Mouse (Mus musculus): ENCODE results near the gene Ear6. TPM values are rescaled to one million over a fixed set of nuclear protein-coding genes. Genes with fewer than 3 reads are reported as not detected.
A peak's percentile ranks its signal among the peaks of the same experiment; 100 is the strongest.
"Not testable (repeated sequence)": the region's sequence is repeated elsewhere in the genome, so short reads cannot be mapped to it uniquely, and the experiment has no call there.

The Ear6 gene
- polyA plus RNA-seq (2014; fragmentation: Nextera tagmentation; extraction: Ambion mirVana) = not detected in 2 replicates

DNA sequence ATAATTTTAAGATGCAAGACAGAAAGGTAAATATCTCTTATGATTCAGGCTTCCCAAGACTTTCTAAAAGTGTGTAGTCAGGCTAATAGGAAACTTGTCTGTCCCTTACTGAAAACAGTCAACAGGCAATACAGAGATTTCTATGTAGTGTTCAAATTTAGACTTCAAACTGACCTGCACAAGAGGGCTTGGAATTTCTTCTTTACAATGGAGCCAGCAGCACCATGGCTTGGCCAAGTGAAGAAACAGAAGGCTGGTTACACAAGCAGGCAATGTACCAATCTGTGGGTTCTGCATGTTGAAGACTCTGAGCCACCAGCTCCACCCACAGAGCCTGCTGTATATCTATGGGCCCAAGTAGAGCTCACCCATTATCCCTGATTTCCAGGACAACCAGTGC lies at the start of gene Ear6:
Gene Ear6, plus strand, starts transcription at position 301 of the 400 bp plus-strand sequence.
- ATAC-seq (ENCODE audit: low FRiP score) = no peak
- Histone ChIP-seq H3K4me3 (ENCODE audit: low read depth, low read length) (no peak within 1 kb of the TSS), H3K9ac (ENCODE audit: low read length) (no peak within 1 kb of the TSS), H3K4me2 (no peak within 1 kb of the TSS), H3K27me3 (ENCODE audit: control insufficient read depth, insufficient read depth, low read length) (no peaks in the 10 kb centered on the region), H3K27ac (ENCODE audit: low read depth, low read length) (no peak within 1 kb of the TSS), H3K4me1 (ENCODE audit: control insufficient read depth, insufficient read depth, low read length) (no peaks in the 10 kb centered on the region), H3K9me3 (ENCODE audit: control insufficient read depth, low read length) (no peaks in the 10 kb centered on the region), H3K36me3 (ENCODE audit: control insufficient read depth, insufficient read depth, low read length) (no peaks in the 10 kb centered on the region)
- no peak for DNase-seq (ENCODE audit: low spot score, missing footprints)

DNA sequence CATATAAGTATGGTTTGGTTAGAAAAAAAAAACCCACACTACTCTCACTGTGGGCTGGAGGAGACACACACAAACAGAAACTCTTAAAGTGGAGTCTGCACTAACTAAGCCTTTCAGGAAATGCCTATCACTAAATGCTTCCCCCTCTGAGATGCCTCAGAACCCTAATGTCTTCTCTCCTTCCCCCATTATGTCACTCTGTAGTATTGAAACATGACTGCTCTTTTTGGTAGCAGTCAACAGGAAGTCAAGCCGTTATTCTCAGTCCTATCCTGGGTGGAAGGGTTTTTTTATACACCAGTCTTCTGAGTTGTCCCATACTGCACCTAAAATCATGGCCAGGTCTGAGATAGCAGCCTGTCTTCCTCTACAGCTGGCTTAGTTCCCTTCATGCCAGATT lies 26.9 kb upstream of the Ear6 start:
- ATAC-seq (ENCODE audit: low FRiP score) (no peak), DNase-seq (ENCODE audit: low spot score, missing footprints) (no peak)
- WGBS = 75% methylated on average over 1 of the region's 1 CpGs
- H3K36me3 ChIP-seq (ENCODE audit: control insufficient read depth, insufficient read depth, low read length) = no peaks in the 10 kb centered on the region
- H3K4me3 ChIP-seq (ENCODE audit: low read depth, low read length) = no peak overlapping the region
- H3K27me3 ChIP-seq (ENCODE audit: control insufficient read depth, insufficient read depth, low read length) = no peaks in the 10 kb centered on the region
- H3K9ac ChIP-seq (ENCODE audit: low read length) = no peak overlapping the region
- H3K9me3 ChIP-seq (ENCODE audit: control insufficient read depth, low read length) = no peaks in the 10 kb centered on the region
- H3K27ac ChIP-seq (ENCODE audit: low read depth, low read length) = no peak overlapping the region
- no peak overlapping the region for H3K4me2 ChIP-seq
- no peaks in the 10 kb centered on the region for H3K4me1 ChIP-seq (ENCODE audit: control insufficient read depth, insufficient read depth, low read length)

DNA sequence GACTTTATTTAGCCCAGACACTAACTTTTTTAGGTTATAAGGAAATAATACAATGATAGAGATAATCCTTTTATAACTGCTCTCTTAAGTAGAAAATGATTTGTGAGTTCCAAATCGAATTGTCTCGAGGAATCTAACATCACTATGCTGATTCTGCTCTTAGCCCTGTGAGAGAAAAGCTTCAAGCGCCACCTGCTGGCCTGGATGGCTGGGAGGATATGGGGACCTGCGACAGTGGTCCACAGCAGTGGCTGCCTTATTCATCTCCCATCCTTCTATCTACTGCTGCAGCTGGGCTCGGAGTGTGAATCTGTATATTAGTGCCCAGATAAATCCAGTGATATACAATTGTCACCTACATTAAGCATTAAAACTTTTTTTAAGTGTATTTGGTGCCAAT lies 25.7 kb upstream of the Ear6 start:
- H3K27ac ChIP-seq (ENCODE audit: low read depth, low read length); H3K9me3 ChIP-seq (ENCODE audit: control insufficient read depth, low read length); H3K27me3 ChIP-seq (ENCODE audit: control insufficient read depth, insufficient read depth, low read length); H3K36me3 ChIP-seq (ENCODE audit: control insufficient read depth, insufficient read depth, low read length); H3K4me3 ChIP-seq (ENCODE audit: low read depth, low read length); H3K4me2 ChIP-seq; H3K4me1 ChIP-seq (ENCODE audit: control insufficient read depth, insufficient read depth, low read length); H3K9ac ChIP-seq (ENCODE audit: low read length): not testable (repeated sequence)
- DNase-seq (ENCODE audit: low spot score, missing footprints) = peak; percentile 81
- 41% methylated on average over 5 of the region's 5 CpGs for WGBS
- ATAC-seq (ENCODE audit: low FRiP score) = peak; percentile 69; the same call in 1 of the 2 replicates

DNA sequence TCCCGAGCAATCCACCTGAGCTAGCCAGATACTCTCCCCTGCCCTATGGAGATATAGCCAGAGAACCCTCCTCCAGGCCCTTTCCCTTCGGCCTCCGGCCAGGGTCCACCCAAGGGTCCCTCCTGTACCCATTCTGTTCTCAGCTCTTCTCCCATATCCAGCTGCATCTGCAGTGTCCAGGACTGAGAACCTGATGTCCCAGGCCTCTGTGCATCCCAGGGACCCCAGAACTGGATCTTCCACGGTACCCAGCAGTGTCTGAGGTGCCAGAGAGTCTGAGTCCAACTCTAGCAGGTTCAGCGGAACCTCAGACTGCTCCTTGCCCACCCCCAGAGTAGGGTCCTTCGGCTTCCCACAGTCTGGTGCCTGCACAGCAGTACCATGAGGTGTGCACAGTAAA lies 24.3 kb upstream of the Ear6 start:
- ATAC-seq (ENCODE audit: low FRiP score) (no peak), DNase-seq (ENCODE audit: low spot score, missing footprints) (no peak)
- Histone ChIP-seq H3K9me3 (ENCODE audit: control insufficient read depth, low read length) (no peaks in the 10 kb centered on the region), H3K4me3 (ENCODE audit: low read depth, low read length) (no peak overlapping the region), H3K9ac (ENCODE audit: low read length) (no peak overlapping the region), H3K36me3 (ENCODE audit: control insufficient read depth, insufficient read depth, low read length) (no peaks in the 10 kb centered on the region), H3K27me3 (ENCODE audit: control insufficient read depth, insufficient read depth, low read length) (no peaks in the 10 kb centered on the region), H3K4me1 (ENCODE audit: control insufficient read depth, insufficient read depth, low read length) (no peaks in the 10 kb centered on the region), H3K27ac (ENCODE audit: low read depth, low read length) (no peak overlapping the region), H3K4me2 (no peak overlapping the region)
- 73% methylated on average over 6 of the region's 6 CpGs for WGBS

DNA sequence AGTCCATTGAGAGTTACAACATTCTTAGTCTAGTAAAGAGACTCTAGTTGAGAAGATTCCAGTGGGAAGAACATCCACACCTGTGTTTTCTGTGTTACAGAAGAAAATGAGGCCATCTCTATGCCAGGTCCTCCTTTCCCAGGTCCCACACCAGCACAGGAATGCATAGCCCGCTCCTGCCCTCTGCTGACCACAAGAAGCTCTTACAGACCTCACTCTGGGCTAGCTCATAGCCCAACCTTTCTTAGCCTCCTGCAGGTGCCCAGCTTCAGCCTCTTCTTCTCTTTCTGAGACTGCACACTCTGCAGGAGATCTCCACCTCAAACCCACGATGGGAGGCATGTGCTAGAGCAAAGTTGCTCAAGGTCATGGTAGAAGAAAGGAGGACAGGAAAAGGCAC lies 15.0 kb upstream of the Ear6 start:
- not testable (repeated sequence) for DNase-seq (ENCODE audit: low spot score, missing footprints); H3K9me3 ChIP-seq (ENCODE audit: control insufficient read depth, low read length); H3K4me2 ChIP-seq; H3K36me3 ChIP-seq (ENCODE audit: control insufficient read depth, insufficient read depth, low read length); H3K27ac ChIP-seq (ENCODE audit: low read depth, low read length); H3K4me1 ChIP-seq (ENCODE audit: control insufficient read depth, insufficient read depth, low read length); H3K27me3 ChIP-seq (ENCODE audit: control insufficient read depth, insufficient read depth, low read length); H3K4me3 ChIP-seq (ENCODE audit: low read depth, low read length); H3K9ac ChIP-seq (ENCODE audit: low read length)
- peak; percentile 40; the same call in 1 of the 2 replicates for ATAC-seq (ENCODE audit: low FRiP score)
- 28% methylated on average over 2 of the region's 2 CpGs for WGBS

DNA sequence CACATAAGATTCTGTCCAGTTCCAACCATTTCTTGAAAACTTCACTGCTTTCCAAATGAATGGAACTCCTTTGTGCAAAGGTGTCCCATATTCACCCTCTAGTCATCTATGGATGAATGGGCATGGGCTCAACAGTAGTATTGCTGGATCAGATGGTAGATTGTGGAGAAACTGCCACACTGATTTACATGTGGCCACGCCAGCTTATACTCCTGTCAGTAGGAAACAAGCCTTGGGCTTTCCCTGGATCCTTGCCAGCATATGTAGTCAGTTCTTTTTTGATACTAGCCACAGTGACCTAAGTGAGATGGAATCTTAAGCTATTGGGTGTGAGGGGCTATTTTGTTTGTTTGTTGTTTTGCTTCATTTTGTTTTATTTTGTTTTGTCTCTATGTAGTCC lies 11.2 kb upstream of the Ear6 start:
- Histone ChIP-seq H3K4me2 (no peak overlapping the region), H3K27me3 (ENCODE audit: control insufficient read depth, insufficient read depth, low read length) (no peaks in the 10 kb centered on the region), H3K27ac (ENCODE audit: low read depth, low read length) (no peak overlapping the region), H3K9ac (ENCODE audit: low read length) (no peak overlapping the region), H3K9me3 (ENCODE audit: control insufficient read depth, low read length) (no peaks in the 10 kb centered on the region), H3K4me1 (ENCODE audit: control insufficient read depth, insufficient read depth, low read length) (no peaks in the 10 kb centered on the region), H3K4me3 (ENCODE audit: low read depth, low read length) (no peak overlapping the region), H3K36me3 (ENCODE audit: control insufficient read depth, insufficient read depth, low read length) (no peaks in the 10 kb centered on the region)
- ATAC-seq (ENCODE audit: low FRiP score) (no peak), DNase-seq (ENCODE audit: low spot score, missing footprints) (no peak)
- WGBS = 88% methylated on average over 1 of the region's 1 CpGs

DNA sequence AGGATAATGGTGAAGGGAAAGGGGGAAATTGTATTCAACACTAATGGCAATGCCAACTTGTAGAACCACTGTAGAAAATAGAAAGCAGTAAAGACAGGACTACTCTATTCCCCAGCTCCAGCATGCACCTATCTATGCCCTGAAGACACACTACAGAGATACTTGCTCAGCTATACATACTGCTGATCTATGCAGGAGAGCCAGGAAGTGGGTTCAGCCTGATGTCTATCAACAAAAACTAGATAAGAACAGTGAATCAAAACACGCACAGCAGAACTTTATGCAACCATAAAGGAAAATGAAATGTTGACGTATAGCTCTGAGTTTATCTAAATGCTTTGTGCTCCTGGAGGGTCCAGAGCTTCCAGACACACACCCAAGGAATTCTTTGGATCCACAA lies 10.7 kb upstream of the Ear6 start:
- Histone ChIP-seq H3K36me3 (ENCODE audit: control insufficient read depth, insufficient read depth, low read length) (no peaks in the 10 kb centered on the region), H3K4me2 (no peak overlapping the region), H3K9ac (ENCODE audit: low read length) (no peak overlapping the region), H3K4me3 (ENCODE audit: low read depth, low read length) (no peak overlapping the region), H3K4me1 (ENCODE audit: control insufficient read depth, insufficient read depth, low read length) (no peaks in the 10 kb centered on the region), H3K27ac (ENCODE audit: low read depth, low read length) (no peak overlapping the region), H3K9me3 (ENCODE audit: control insufficient read depth, low read length) (no peaks in the 10 kb centered on the region), H3K27me3 (ENCODE audit: control insufficient read depth, insufficient read depth, low read length) (no peaks in the 10 kb centered on the region)
- 92% methylated on average over 2 of the region's 2 CpGs for WGBS
- DNase-seq (ENCODE audit: low spot score, missing footprints) (no peak), ATAC-seq (ENCODE audit: low FRiP score) (no peak)

DNA sequence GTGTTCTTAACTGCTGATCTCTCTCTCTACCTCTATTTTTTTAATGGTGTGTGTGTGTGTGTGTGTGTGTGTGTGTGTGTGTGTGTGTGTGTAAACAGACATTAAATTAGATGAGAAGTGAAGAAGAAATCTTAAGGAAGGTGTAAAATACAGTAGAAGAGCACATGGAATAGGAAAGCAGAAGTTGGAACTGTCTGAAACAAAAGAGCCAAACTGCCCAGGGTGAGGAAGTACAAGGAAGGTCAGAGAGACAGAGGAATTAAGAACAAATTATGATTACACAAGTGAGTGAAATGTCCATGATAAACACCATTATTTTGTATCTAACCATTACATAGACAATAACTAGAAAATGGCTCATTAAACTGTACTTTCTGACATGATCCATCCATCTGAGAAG lies 9.6 kb upstream of the Ear6 start:
- no peaks in the 10 kb centered on the region for H3K27me3 ChIP-seq (ENCODE audit: control insufficient read depth, insufficient read depth, low read length)
- DNase-seq (ENCODE audit: low spot score, missing footprints) (no peak), ATAC-seq (ENCODE audit: low FRiP score) (no peak)
- H3K4me3 ChIP-seq (ENCODE audit: low read depth, low read length) = no peak overlapping the region
- no peak overlapping the region for H3K27ac ChIP-seq (ENCODE audit: low read depth, low read length)
- H3K4me2 ChIP-seq = no peak overlapping the region
- no peak overlapping the region for H3K9ac ChIP-seq (ENCODE audit: low read length)
- H3K36me3 ChIP-seq (ENCODE audit: control insufficient read depth, insufficient read depth, low read length) = no peaks in the 10 kb centered on the region
- no peaks in the 10 kb centered on the region for H3K9me3 ChIP-seq (ENCODE audit: control insufficient read depth, low read length)
- no peaks in the 10 kb centered on the region for H3K4me1 ChIP-seq (ENCODE audit: control insufficient read depth, insufficient read depth, low read length)

DNA sequence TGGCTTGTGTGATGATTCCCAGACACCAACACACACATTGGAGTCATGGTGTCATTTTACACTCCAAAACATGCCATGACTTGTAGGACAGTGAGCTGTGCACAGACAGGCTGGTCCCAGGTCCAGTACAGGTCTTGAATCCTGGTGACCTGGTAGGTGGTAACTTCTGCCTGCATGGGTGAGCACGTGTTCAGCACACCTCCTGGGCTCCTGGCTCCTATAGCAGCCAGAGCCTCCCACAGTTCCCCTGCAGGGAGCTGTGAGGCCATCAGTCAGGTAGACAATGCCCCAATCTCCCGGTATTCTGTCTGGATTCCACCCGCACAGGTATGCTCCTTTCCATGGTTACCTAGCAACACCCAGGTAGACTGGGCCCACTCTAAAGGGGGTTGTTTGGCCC lies 6.9 kb upstream of the Ear6 start:
- no peak overlapping the region for H3K9ac ChIP-seq (ENCODE audit: low read length)
- 76% methylated on average over 3 of the region's 3 CpGs for WGBS
- H3K36me3 ChIP-seq (ENCODE audit: control insufficient read depth, insufficient read depth, low read length) = no peaks in the 10 kb centered on the region
- no peak overlapping the region for H3K27ac ChIP-seq (ENCODE audit: low read depth, low read length)
- H3K4me1 ChIP-seq (ENCODE audit: control insufficient read depth, insufficient read depth, low read length) = no peaks in the 10 kb centered on the region
- no peak for DNase-seq (ENCODE audit: low spot score, missing footprints)
- no peaks in the 10 kb centered on the region for H3K9me3 ChIP-seq (ENCODE audit: control insufficient read depth, low read length)
- no peaks in the 10 kb centered on the region for H3K27me3 ChIP-seq (ENCODE audit: control insufficient read depth, insufficient read depth, low read length)
- no peak overlapping the region for H3K4me3 ChIP-seq (ENCODE audit: low read depth, low read length)
- no peak for ATAC-seq (ENCODE audit: low FRiP score)
- H3K4me2 ChIP-seq = no peak overlapping the region

DNA sequence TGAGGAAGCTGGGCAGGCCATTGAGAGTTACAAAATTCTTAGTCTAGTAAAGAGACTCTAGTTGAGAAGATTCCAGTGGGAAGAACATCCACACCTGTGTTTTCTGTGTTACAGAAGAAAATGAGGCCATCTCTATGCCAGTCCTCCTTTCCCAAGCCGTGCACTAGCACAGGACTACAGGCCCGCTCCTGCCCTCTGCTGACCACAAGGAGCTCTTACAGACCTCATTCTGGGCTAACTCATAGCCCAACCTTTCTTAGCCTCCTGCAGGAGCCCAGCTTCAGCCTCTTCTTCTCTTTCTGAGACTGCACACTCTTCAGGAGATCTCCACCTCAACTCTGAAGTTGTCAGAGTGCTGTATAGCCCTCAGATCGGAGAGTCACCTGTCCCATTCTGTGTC lies 2.5 kb upstream of the Ear6 start:
- not testable (repeated sequence) for DNase-seq (ENCODE audit: low spot score, missing footprints); H3K9me3 ChIP-seq (ENCODE audit: control insufficient read depth, low read length)
- WGBS = 46% methylated on average over 3 of the region's 3 CpGs

More for the DNA sequence above, 2.5 kb upstream of the Ear6 start:
- H3K36me3 ChIP-seq (ENCODE audit: control insufficient read depth, insufficient read depth, low read length); H3K4me1 ChIP-seq (ENCODE audit: control insufficient read depth, insufficient read depth, low read length); H3K9ac ChIP-seq (ENCODE audit: low read length); ATAC-seq (ENCODE audit: low FRiP score); H3K27me3 ChIP-seq (ENCODE audit: control insufficient read depth, insufficient read depth, low read length); H3K4me3 ChIP-seq (ENCODE audit: low read depth, low read length); H3K27ac ChIP-seq (ENCODE audit: low read depth, low read length); H3K4me2 ChIP-seq: not testable (repeated sequence)

Data from midbrain, embryonic 11.5 days (tissue).